In the genomic region with DNA sequence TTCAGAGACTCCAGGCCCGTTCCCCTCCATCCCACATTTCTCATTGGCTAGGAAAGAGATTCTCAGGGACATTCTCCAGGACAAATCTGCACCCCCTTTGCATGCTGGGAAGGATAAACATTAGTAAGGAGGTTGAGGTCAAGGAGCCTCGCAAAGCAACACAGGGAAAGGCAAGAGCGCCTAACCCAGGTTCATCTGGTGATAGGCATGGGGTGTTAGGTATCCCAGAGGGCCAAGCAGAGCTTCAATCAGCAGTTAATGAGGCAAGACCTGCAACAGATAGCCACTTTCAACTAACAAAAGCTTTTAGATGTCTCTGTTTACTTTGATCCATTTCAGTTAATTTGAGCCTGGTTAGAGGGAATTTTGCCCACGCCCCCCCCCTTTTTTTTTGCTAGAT, we compare ENCODE assay signal across 18 mouse cellular contexts.
"Had no signal": no experiment of that assay in that cellular context is flagged by ENCODE, and none has a peak within 500 bp of the region (broad histone marks: within the 10 kb centered on the region; RNA-seq: fewer than 3 reads in every experiment).

No protein-coding gene starts in this region.

- DNase-seq: kidney, adult 2 months; kidney, postnatal 36 days; layer of hippocampus, adult 9-11 months; layer of hippocampus, postnatal 36 days; lung, embryonic 14.5 days; lung, postnatal 14 days; retina, postnatal 1 day; right cerebral cortex, postnatal 4 days; spleen, adult 18-20 months; thymus, adult 2 months; thymus, postnatal 25 days had no signal

- H3K36me3 ChIP-seq: limb, embryonic 13.5 days; liver, embryonic 15.5 days; midbrain, embryonic 15.5 days; neural tube, embryonic 12.5 days had no signal

- H3K4me3 ChIP-seq: limb, embryonic 13.5 days; liver, embryonic 15.5 days; megakaryocyte, embryonic 14.5 days; midbrain, embryonic 15.5 days; neural tube, embryonic 12.5 days had no signal

- H3K9ac ChIP-seq: limb, embryonic 13.5 days; liver, embryonic 15.5 days; lung, embryonic 14.5 days; midbrain, embryonic 15.5 days; neural tube, embryonic 12.5 days had no signal

- H3K4me2 ChIP-seq: limb, embryonic 13.5 days; liver, embryonic 15.5 days; lung, embryonic 14.5 days; midbrain, embryonic 11.5 days; midbrain, embryonic 15.5 days; neural tube, embryonic 12.5 days had no signal

- H3K4me1 ChIP-seq: megakaryocyte, embryonic 14.5 days; neural tube, embryonic 12.5 days had no signal

- H3K27ac ChIP-seq: limb, embryonic 13.5 days; liver, embryonic 15.5 days; macrophage; midbrain, embryonic 15.5 days; neural tube, embryonic 12.5 days had no signal

- H3K27me3 ChIP-seq: liver, embryonic 15.5 days; megakaryocyte, embryonic 14.5 days; midbrain, embryonic 15.5 days; neural tube, embryonic 12.5 days had no signal

- ATAC-seq: midbrain, embryonic 15.5 days had no signal

- H3K9me3 ChIP-seq: limb, embryonic 13.5 days; liver, embryonic 15.5 days; megakaryocyte, embryonic 14.5 days; midbrain, embryonic 15.5 days; neural tube, embryonic 12.5 days had no signal
